Mouse (Mus musculus) Patski (cell line): ENCODE data around the gene Fam102b. TPM values are rescaled to one million over a fixed set of nuclear protein-coding genes. Genes with fewer than 3 reads are reported as not detected.

Source experiments
- ATAC-seq: fragments of 100-300 bp; one replicate; pipeline ENCODE4 v1.8.0; 2021
- CTCF ChIA-PET: fragments of 350-600 bp; sonication (Branson Sonifier 250); formaldehyde crosslinking; loops from one replicate; lab custom pipeline; 2022; ENCODE audit warnings: inconsistent platforms; lab: Charles Lee
- POLR2A ChIA-PET: fragments of 350-600 bp; sonication (Branson Sonifier 250); formaldehyde crosslinking; loops from one replicate; lab custom pipeline; 2022; ENCODE audit warnings: antibody characterized with exemption, inconsistent platforms; lab: Charles Lee
- DNase-seq: peaks from one replicate; pipeline ENCODE4 v3.0.0-alpha.2; 2011; ENCODE audit warnings: low read depth, low spot score
- H3K27me3 ChIP-seq: fragments of 371-371 bp; one replicate; pipeline ENCODE4 v1.5.1; 2021
- CTCF ChIP-seq: fragments of 100-300 bp; IDR thresholded peaks from one replicate; pipeline ENCODE4 v1.5.1; 2021
- in situ Hi-C: fragments of 300-500 bp; cut with MboI; formaldehyde crosslinking; loops from 3 replicates; pipeline ENCODE4 v1.11.1; 2018; ENCODE audit warnings: low pct_unique_long_range_greater_than_20kb, mixed read lengths
- polyA plus RNA-seq: library from polyadenylated mRNA; unstranded; gene quantifications from one replicate; pipeline ENCODE4 v1.2.3, GENCODE M21; 2021

Fam102b gene
- polyA plus RNA-seq, 1 experiment from 2014 or later = 30.5 TPM

DNA sequence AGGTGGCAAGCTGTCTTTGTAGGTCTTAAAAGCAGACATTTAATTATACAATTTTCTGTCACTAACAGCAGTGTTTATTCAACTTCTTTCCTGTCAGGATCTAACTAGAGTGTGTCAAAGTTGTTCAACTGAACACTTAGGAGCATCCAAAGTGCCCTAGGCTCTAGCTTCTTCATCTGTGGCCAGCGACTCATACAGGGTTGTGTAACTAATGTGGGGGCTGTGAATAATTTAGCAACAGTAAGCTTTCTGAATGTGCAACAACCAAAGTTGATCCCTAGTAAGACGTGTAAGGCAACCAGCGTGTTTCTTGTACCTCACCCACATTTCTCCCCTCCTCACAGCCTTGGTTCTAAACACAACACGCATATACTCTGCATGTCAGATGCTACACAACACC is 13.5 kb upstream of the Fam102b start:
- ChIA-PET POLR2A (interaction anchor here (0.9 to 1.4 kb wide), 2 partner anchors 11 to 14 kb away, joined by 3 to 4 read pairs; no protein-coding TSS in a partner anchor), CTCF (interaction anchor here (1.5 to 11.1 kb wide), 3 partner anchors 9 to 17 kb away, joined by 4 to 85 read pairs (median 9); partner anchors contain the start of gene Fam102b)
- H3K27me3 ChIP-seq = no peaks in the 10 kb centered on the region
- peak; percentile 71 for DNase-seq
- peak; percentile 93 for ATAC-seq
- no peak for TF ChIP-seq CTCF
- in situ Hi-C loops = no loop called here

- DNase-seq (no peak), ATAC-seq (no peak)
- ChIA-PET CTCF (interaction anchor here (1.3 kb wide), 2 partner anchors 7 to 14 kb away, joined by 4 to 5 read pairs; partner anchors contain the start of gene Fam102b), POLR2A (no interaction called here)
- in situ Hi-C loops = no loop called here
- no peaks in the 10 kb centered on the region for H3K27me3 ChIP-seq
- TF ChIP-seq CTCF = no peak
These were observed 7.0 kb upstream of the Fam102b start for GRCm38 (mm10) chr3:109034411-109034810.

GRCm38 (mm10) chr3:109032306-109032705 is 4.9 kb upstream of the Fam102b start:
- no peak for DNase-seq
- in situ Hi-C loops = no loop called here
- no peak for TF ChIP-seq CTCF
- no peaks in the 10 kb centered on the region for H3K27me3 ChIP-seq
- ATAC-seq = no peak
- ChIA-PET CTCF (interaction anchor here (0.9 to 1.3 kb wide), 5 partner anchors 10 to 30 kb away, joined by 3 to 5 read pairs (median 4); no protein-coding TSS in a partner anchor), POLR2A (no interaction called here)

GRCm38 (mm10) chr3:109031626-109032025 is 4.2 kb upstream of the Fam102b start:
- CTCF ChIA-PET = interaction anchor here (1.0 to 7.2 kb wide), 5 partner anchors 10 to 31 kb away, joined by 3 to 85 read pairs (median 4); no protein-coding TSS in a partner anchor
- no peak for DNase-seq
- no peaks in the 10 kb centered on the region for H3K27me3 ChIP-seq
- in situ Hi-C loops = no loop called here
- no peak for TF ChIP-seq CTCF
- POLR2A ChIA-PET = interaction anchor here (0.6 kb wide), 1 partner anchor 458 kb away, joined by 4 read pairs; no protein-coding TSS in a partner anchor
- ATAC-seq = no peak

- ChIA-PET POLR2A (interaction anchor here (1.1 kb wide), 1 partner anchor 56 kb away, joined by 3 read pairs; no protein-coding TSS in a partner anchor), CTCF (interaction anchor here (1.0 to 7.2 kb wide), 3 partner anchors 11 to 32 kb away, joined by 3 to 85 read pairs (median 6); no protein-coding TSS in a partner anchor)
- in situ Hi-C loops = no loop called here
- TF ChIP-seq CTCF = no peak
- ATAC-seq (no peak), DNase-seq (peak; percentile 42)
- H3K27me3 ChIP-seq = no peaks in the 10 kb centered on the region
These were observed 3.4 kb upstream of the Fam102b start for GRCm38 (mm10) chr3:109030817-109031216.

GRCm38 (mm10) chr3:109029661-109030060 is 2.3 kb upstream of the Fam102b start:
- ATAC-seq (no peak), DNase-seq (no peak)
- POLR2A ChIA-PET = interaction anchor here (1.1 kb wide), 1 partner anchor 55 kb away, joined by 3 read pairs; no protein-coding TSS in a partner anchor
- no peaks in the 10 kb centered on the region for H3K27me3 ChIP-seq
- TF ChIP-seq CTCF = no peak
- CTCF ChIA-PET = interaction anchor here (1.1 to 7.2 kb wide), 5 partner anchors 12 to 66 kb away, joined by 3 to 85 read pairs (median 6); no protein-coding TSS in a partner anchor
- in situ Hi-C loops = loop anchor here (5.0 to 10.0 kb wide), 2 partner anchors 33 to 465 kb away; no protein-coding TSS in a partner anchor

GRCm38 (mm10) chr3:109026991-109027470 is 376 bp downstream of the Fam102b start:
- POLR2A ChIA-PET = interaction anchor here (0.6 to 1.8 kb wide), 8 partner anchors 8 to 116 kb away, joined by 3 to 10 read pairs (median 4); partner anchors contain the start of gene Prpf38b
- H3K27me3 ChIP-seq = no peaks in the 10 kb centered on the region
- in situ Hi-C loops = loop anchor here (5.0 to 10.0 kb wide), 2 partner anchors 35 to 468 kb away; no protein-coding TSS in a partner anchor
- peak; percentile 55 for ATAC-seq
- CTCF ChIA-PET = interaction anchor here (0.7 to 7.2 kb wide), 30 partner anchors 8 to 256 kb away, joined by 3 to 85 read pairs (median 5); partner anchors contain the start of gene Prpf38b
- DNase-seq = no peak
- no peak for TF ChIP-seq CTCF

- H3K27me3 ChIP-seq = no peaks in the 10 kb centered on the region
- in situ Hi-C loops = loop anchor here (5.0 to 10.0 kb wide), 2 partner anchors 36 to 468 kb away; no protein-coding TSS in a partner anchor
- ChIA-PET POLR2A (interaction anchor here (0.6 to 1.8 kb wide), 5 partner anchors 9 to 115 kb away, joined by 3 to 10 read pairs (median 7); partner anchors contain the start of gene Prpf38b), CTCF (interaction anchor here (0.7 to 7.2 kb wide), 26 partner anchors 8 to 256 kb away, joined by 3 to 85 read pairs (median 6); partner anchors contain the start of gene Prpf38b)
- ATAC-seq (peak; percentile 21), DNase-seq (no peak)
- TF ChIP-seq CTCF = peak; percentile 42
These were observed 881 bp downstream of the Fam102b start for GRCm38 (mm10) chr3:109026462-109026990.

DNA sequence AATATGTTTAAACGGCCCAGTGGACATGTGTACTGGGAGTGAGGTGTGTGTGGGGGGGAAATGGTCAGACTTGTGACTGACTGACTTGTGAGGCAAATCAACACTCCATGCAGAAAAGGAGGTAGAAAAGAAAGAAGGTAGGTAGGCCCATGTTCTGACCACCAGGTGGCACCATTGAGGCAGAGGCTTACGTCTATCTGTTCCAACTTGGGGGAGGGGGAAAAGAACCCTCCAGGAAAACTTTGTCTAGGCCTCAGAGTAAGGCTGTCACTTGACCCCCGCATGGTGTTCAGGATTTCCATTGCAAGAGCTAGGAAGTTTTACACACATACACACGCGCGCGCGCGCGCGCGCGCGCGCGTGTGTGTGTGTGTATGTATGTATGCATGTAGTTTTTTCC is 1.8 kb downstream of the Fam102b start:
- in situ Hi-C loops = loop anchor here (5.0 to 10.0 kb wide), 2 partner anchors 37 to 469 kb away; no protein-coding TSS in a partner anchor
- no peaks in the 10 kb centered on the region for H3K27me3 ChIP-seq
- CTCF ChIA-PET = interaction anchor here (1.5 to 7.2 kb wide), 12 partner anchors 8 to 255 kb away, joined by 3 to 85 read pairs (median 14); partner anchors contain the start of gene Prpf38b
- peak; percentile 92 for TF ChIP-seq CTCF
- POLR2A ChIA-PET = interaction anchor here (1.3 kb wide), 1 partner anchor 10 kb away, joined by 4 read pairs; no protein-coding TSS in a partner anchor
- DNase-seq (peak; percentile 68), ATAC-seq (no peak)

- ATAC-seq (no peak), DNase-seq (no peak)
- POLR2A ChIA-PET = no interaction called here
- CTCF ChIA-PET = no interaction called here
- in situ Hi-C loops = loop anchor here (10.0 kb wide), 1 partner anchor 472 kb away; no protein-coding TSS in a partner anchor
- no peak for TF ChIP-seq CTCF
- H3K27me3 ChIP-seq = no peaks in the 10 kb centered on the region
These were observed 4.3 kb downstream of the Fam102b start for GRCm38 (mm10) chr3:109023066-109023465.
